Mouse (Mus musculus) ovary, postnatal 36 days (tissue): Measurements from ENCODE around the gene Fam53b.
A peak's percentile ranks its signal among the peaks of the same experiment; 100 is the strongest.
"Not testable (repeated sequence)": the region's sequence is repeated elsewhere in the genome, so short reads cannot be mapped to it uniquely, and the experiment has no call there.

Source experiments
- DNase-seq: peaks from one replicate; pipeline ENCODE4 v3.0.0; 2022; ENCODE audit warnings: low spot score, mixed read lengths

Fam53b gene

DNA sequence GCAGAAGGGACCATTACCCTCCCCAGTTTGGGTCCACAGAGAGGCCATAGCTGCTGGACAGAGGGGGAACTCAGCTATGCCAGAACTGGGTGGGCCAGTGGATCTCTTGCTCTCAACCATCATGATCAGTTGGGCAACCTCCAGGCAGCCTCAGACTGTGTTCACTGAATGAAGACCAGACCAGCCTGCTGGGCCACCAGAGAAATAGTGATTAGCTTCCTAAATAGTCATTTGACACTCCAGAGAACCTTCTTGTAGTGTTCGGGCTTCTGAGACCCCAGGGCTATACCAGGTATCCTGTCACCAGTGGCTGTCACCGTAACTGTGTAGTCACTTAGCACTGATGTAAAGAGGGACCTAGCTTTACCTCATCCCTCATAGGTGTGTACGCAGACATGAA lies 131.3 kb downstream of the Fam53b start:
- no peak for DNase-seq

DNA sequence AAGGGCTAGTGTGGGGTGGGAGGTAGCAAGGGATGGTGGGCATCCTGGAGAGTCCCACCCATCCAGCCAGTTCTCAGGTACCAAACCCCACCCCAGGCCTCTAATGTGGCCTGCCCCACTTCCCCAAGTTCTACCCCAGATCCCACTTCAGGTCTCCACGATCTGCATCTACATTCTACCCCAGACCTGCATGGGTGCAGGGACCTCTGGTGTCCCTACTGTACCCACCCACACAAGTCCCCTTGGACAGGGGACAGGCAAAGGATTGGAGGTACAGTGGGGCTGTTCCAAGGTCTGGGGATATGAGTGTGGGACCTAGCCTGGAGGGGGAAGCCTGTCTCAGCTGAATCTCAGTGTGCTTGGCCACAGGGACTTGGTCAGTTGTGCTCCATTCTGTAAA lies 131.9 kb downstream of the Fam53b start:
- no peak for DNase-seq

DNA sequence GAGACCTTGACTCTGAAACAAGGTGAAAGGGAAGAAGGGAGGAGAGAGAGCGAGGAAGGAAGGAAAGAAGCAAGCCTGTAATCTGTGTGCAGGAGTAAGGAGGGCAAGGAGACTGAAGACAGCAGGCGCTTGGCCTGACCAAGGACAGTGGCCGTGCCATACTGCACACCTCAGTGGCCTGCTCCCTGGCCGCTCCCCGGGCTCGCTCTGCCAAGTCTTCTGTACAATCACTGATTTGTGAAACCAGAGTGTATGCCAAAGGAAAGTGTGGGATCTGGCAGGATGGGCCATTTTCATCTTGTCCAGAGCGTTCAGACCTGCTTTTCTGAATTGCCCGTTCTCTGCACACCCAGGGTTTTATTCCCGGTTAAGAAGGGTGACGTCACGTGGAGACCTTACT lies 132.4 kb downstream of the Fam53b start:
- no peak for DNase-seq

DNA sequence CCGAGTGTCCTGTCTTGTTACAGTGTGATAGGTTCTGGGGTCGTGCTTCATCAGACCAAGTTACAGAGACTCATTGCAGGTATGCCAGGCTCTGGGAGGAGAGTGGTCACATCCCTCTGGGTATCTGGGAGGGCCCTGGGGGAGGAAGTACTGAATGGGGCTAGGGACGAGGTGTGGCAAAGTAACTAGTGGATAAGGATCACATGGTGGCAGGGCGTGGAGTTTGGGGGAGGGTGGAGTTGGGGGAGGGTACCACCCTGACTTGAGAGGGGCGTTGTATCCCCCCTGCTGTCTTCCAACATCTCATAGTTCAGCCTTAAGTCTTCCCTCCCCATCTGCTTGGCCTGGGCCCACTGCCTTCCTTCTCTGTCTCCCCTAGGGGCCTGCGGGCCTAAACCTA lies 134.1 kb downstream of the Fam53b start:
- DNase-seq: no peak

DNA sequence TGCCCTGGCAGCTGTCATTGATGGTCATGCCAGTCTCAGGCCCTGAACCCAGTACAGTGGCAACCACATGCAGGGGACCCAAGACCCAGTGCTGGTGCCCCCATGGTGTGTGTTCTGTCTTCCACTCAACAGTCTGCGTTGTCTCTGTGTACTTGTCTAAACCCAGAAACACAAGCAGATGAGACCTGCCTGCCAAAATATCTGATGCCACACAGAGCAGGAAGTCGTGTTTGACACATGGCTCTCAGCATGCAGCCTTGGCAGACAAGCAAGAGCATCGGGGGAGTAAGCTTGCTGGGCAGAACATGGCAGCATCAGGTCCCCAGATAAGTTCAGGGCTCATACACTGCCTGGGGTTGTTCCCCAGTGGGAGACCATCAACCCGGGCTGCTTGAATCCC lies 134.6 kb downstream of the Fam53b start:
- no peak for DNase-seq

DNA sequence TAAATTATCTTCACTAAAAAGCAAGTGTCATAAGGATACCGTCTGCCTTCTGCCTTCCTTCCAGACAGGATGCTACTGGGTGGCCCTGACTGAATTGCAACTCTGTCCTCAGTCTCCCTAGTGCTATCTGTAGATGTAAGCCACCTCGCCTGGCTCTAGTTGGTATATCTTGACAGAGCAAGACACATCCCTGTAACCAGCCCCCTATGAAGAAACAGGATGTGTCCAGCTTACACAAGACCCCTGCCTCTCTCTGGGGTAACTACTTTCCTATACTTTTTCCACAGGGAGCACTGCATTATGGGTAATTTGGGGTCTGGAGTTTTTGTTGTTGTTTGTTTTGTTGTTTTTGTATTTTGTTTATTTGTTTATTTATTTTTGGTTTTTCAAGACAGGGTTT lies 137.8 kb downstream of the Fam53b start:
- DNase-seq: no peak

DNA sequence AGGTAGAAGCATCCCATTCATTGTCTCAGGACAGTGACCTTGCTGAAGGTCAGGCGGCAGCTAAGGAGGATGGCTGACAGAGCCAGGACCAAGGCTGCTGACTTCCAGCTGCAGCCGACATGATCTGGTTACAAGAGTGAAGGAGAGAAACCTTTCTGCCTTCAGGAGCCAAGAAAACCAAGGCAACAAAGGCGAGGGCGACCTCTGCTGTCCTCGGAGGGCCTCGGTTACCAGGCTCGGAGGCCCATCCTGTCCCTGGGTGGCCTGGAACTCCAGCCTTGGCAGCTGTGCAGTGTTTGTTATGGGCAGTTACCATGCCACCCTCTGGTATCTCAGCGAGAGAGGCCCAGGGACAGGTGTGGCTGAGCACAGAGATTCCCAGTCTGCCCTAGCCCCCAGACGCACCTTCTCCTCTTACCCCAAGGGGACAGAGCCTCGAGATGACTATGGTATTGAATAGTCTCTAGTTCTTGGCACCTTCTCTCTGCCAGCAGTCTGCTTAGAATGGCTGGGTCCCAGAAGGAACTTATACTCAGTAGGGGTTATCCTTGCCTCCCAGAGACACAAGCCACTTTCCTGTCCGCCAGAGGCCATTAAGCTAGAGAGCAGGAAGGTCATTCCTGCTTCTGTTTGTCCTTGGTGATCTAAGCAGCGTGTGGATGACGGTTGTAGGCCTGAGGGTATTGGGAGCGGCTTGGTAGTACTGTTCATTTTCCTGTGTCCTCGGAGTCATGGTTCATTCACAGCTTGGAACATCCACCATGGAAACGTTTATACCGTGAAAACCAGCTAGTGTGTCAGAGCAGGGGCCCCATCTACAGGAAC lies 139.5 kb downstream of the Fam53b start:
- DNase-seq: peak; percentile 70

DNA sequence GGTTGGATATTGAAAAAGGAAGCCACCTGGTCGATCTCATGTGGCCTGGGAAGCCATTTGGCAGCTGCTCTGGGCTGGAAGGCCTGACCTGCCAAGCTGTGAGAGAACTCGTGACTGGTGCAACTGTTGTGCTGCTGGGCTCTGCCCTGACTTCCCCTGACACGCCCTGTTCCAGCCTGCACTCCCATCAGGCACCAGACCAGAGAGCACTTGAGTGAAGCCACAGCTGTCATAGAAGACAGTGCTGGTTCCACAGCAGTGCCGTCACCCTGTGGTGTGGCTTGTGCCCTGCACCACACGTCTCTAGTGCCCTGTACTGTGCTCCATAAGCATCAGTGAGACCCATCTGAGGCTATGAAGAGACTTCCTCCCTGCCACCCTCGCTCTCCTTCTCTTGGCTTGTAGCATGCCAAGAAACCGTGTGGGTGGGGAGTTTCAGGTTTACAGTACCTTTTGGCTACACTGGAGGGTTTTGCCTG lies 141.2 kb downstream of the Fam53b start:
- peak; percentile 47 for DNase-seq

DNA sequence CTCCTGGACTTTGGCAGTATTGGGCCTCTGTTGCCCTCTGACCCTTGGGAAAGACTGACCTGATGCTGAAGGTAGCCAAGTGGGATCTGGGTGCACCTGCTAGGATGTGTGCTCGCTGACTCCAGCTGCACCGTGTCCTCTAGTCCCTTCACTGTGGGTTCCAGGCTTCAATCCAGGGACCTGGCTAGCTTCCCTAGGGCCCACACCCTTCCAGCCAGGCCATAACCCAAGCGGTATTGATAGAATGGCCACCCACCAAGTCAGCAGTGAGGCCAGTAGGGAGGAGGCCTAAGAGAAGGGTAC lies 142.9 kb downstream of the Fam53b start:
- DNase-seq: peak; percentile 41

DNA sequence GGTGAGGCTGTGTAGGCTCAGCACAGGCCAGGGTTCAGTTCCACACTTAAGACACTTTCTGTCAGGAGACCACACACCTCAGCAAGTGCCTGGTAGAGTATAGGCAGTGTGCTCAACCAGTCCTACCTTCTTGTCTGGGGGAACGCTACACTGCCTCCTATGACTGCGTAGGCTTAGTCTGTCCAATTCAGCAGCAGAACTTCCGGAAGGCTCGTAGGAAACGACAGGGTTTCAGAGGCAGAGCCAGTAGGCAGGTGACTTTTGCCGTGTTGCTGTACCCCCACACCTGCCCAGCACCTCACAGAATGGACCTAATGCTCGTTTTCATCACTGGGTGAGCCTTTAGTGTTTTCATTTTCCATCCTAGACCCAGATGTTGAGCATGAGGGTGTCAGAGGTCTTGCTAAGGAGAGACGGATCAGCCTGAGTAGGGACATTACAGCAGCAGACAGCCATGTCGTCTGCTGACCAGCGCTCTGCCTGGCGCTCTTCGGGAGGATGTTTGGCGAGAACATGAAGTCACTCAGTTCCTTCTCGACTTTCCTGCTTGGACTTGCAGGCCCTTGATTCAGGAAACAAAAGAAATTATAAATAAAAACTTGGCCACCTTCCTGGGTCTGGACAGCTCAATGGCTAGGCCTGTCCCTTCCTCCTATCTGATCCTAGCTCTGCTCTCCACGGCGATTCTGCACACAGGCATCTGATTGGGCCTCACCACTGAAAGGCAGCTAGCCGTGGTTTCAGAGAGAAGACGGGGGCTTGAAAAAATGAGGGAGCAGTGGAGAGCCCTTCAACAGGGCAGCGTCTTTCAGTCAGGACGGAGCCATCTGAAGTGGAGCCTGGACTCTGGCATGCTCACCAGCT lies 143.5 kb downstream of the Fam53b start:
- no peak for DNase-seq

DNA sequence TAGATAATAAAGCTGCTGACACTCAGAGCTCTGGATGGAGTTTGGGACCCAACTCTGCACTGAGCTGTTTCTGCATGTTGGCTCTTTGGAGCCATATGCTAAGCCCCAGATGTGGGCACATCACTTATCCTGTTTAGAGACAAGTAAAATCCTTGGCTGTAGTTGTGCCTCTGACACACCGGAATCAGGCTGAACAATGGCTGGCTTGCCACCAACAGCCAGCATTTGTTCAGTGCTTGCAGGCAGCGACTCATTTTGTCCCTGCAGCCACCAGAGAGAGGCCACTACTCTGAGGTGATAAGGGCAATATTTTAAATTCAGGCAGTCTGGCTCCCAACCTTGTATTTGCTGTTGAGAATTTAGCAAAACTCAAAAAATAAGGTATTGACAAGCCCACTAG lies 145.1 kb downstream of the Fam53b start:
- DNase-seq: no peak

DNA sequence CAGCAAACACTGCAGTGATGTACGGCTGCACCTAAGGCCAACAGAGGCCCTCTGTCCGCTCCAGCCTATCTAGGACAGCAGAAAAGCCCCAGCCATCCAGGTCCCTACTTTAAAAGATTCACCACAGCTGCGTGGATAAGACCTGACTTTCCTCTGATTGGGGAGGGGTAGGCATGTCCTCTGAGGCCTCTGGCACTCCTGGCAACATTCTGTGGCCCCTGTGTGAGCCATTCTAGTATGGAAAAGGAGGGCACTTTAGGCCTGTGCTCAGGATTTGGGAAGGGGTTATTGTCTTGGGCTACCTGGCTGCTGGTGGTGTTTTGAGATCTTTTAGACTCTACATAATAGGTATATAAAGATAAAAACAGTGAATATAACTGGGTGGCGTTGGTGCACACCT lies 147.2 kb downstream of the Fam53b start:
- DNase-seq: no peak

DNA sequence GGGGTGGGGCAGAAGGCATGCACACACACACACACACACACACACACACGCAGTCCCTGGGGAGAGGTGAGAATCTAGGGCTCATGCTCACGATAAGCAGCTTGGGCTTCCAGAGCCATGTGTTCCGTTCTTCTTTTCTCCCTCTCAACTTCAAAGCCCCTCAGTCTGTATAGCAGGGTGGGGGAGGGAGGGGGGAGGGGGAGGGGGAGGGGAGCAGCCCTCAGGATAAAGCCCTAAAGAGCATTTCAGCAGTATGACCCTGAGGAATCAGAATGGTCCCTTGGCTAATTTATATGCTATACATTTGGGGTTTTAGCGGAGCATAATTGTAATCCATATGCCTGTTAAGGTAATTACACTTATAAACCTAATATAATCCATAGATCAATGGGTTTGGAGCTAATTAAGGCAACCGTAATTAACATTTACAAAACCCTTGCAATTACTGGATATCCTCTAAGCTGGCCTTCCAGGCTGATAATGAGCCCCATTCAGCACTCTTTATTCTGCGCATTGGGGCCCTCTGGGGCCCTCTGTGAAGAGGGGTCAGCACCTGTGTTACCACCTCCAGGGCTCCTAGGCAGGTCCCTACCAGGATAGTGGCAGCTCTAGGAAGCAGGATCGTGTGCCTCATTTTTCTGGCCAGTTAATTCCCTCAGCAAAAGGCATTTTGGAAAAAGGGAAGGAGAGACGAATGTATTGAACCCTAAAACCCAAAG lies 147.9 kb downstream of the Fam53b start:
- DNase-seq: no peak

DNA sequence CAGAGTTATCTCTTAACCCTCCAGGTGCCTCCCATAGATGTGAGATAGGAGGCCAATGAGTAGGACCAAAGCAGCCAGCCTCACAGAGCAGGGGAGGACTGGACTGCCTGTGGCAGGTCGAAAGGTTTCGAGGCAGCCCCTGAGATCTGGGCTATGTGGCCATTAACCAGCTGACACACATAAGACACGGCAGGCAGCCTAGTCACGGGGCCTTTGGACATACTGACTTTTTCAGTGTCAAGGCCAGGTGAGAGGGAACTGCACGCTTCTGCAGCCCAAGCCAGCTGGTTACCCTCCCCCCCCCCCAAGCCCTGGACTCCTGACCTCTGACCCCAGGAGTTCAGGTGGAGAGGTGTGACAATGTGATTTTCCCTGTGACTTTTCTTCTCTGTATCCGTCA lies 148.9 kb downstream of the Fam53b start:
- no peak for DNase-seq

DNA sequence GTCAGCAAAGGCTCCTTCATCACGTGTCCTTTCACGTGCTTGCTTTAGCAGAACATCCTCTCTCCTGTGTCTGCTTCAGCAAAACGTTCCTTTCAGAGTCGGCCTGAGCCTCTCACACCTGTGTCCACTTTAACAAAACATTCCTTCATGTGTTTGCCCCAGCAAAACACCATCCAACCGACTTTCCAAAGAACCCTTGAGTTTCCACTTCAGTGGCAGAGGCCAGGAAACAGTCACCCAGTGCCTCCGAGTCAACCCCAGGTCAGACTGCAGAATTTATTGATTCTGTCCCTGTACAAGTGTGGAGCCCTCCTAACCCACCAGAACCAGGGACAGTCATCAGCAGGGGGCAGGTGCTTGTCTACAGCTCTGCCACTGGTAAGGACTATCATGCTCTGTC lies 150.9 kb downstream of the Fam53b start:
- DNase-seq: not testable (repeated sequence)
